Mouse (Mus musculus) mouse trophoblast stem cell (cell line): Measurements from ENCODE around the gene Coq8b.

Experiments
- in situ Hi-C, 2 experiments: fragments of 300-500 bp; cut with MseI, MboI; formaldehyde crosslinking; loops; 2 replicates in 1 of 2; 3 replicates in 1 of 2; pipeline ENCODE4 v1.15.1; 2025

Gene Coq8b

DNA sequence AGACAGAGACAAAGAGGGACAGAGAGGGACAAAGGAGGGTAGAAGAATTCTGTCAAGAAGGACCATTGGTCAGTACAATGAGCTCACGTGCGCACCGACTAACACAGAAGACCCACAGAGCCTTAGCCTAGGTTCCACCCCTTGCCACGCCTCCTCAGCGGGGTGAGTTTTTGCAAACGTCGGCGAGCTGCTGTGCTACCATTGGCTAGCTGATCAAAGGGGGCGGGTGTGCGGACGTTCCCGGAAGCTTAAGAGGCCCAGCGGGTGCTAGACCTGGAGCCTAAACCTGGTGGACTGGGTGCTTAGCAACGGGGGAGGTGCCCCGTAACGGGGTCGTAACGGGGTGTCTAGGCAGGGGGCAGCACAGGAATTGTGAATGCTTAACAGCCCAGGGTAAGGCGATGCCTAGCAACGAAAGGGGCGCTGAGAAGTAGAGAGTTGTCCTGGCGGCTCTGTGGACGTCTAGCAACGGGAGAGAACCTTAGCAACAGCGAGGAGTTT lies at the start of gene Coq8b:
TSS of gene Coq8b (plus strand) at position 243 of the 501 bp plus-strand sequence.
- in situ Hi-C loops = no loop called here

- in situ Hi-C loops = no loop called here
Observed at GRCm38 (mm10) chr7:27184964-27185363, 47.9 kb upstream of the Coq8b start.

DNA sequence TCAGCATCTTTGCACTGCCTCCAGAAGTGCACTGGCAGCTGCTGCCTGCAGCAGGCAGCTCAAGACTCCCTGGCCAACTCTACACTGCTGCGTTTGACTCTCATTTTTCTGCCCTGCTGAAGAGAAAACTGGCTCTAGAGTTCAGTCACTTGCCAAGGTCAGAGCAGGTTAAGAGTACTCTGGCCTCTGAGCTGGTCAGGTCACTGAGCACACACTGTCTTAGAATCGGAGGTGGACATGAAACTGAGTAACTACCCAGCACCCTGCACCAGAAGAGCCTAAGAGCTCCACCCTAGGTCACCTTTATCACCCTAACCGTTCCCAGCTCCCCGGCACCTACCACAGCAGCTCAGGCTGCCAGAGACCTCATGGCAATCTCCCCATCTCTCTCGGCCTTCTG lies 46.8 kb upstream of the Coq8b start:
- in situ Hi-C loops = no loop called here

DNA sequence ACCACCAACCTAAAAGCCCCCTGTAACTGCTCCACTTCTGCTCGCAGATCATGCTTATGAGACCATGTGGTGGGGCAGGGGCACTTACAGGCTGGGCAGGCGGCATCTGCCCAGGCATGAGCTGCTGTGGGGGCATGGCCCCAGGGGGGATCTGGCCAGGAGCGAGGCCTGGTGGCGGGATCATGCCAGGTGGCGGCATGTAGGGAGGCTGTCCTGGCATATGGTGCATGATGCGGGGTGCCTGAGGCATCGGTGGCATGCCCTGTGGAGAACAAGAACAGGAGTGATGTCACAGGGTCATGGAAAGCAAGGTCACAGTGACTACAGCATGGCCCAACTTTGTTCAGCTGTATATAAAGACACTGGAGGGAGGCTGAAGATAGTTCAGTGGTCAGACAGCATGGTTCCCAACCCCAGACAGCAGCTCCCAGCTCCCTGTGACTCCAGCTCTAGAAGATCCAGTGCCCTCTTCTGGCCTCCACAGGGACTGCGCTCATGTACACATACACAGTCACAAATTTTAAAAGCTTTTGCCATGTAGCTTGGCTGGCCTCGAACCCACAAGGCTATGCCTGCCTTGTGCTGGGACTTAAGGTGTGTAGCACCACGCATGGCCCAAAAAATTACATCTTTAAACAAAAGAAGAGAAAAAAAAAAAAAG lies 43.4 kb upstream of the Coq8b start:
- in situ Hi-C loops = no loop called here

GRCm38 (mm10) chr7:27192434-27192833 lies 40.4 kb upstream of the Coq8b start:
- in situ Hi-C loops = no loop called here

- in situ Hi-C loops = no loop called here
Observed at GRCm38 (mm10) chr7:27193731-27194130, 39.1 kb upstream of the Coq8b start.

GRCm38 (mm10) chr7:27195681-27196611 lies 36.9 kb upstream of the Coq8b start, which contains the start of the genes BC024978 and Snrpa:
BC024978 (plus strand) TSS chr7:27195781.
Snrpa (minus strand) TSS chr7:27196271.
- in situ Hi-C loops = no loop called here

- in situ Hi-C loops = no loop called here
Observed at GRCm38 (mm10) chr7:27197136-27197535, 35.7 kb upstream of the Coq8b start.

- in situ Hi-C loops = no loop called here
Observed at GRCm38 (mm10) chr7:27197634-27198033, 35.2 kb upstream of the Coq8b start.

- in situ Hi-C loops = no loop called here
Observed at GRCm38 (mm10) chr7:27198355-27198754, 34.5 kb upstream of the Coq8b start.

- in situ Hi-C loops = no loop called here
Observed at GRCm38 (mm10) chr7:27198779-27199178, 34.0 kb upstream of the Coq8b start.

DNA sequence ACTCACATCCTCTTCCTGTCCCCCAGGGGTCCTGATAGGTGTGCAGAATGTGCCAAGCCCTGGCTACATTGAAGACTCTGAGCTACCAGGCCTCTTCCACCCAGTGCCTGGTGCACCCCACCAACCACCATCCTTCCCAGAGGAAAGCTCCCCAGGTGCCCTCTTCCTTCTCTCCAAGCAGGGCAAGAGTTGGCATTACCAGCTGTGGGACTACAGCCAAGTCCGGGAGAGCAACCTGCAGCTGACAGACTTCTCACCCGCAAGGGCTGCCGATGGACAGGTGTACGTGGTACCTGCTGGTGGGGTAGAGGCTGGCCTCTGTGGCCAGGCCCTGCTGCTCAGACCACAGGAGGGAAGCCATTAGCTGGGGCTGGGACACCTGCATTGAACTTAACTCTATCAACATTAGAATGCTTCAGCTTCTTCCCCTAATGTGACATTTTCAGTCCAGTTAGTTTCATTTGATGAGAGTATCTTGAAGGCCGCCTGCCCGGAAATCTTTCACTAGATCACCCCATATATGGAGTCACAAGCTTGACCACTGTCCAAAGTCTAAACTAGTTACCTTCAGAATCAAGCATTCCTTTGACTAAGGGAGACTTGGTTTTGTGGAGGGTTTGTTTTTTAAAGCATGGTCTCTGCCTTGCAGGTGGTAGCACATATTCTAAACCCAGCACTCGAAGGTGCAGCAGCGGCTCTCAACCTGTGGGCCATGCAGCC lies 28.9 kb upstream of the Coq8b start:
- in situ Hi-C loops = no loop called here

DNA sequence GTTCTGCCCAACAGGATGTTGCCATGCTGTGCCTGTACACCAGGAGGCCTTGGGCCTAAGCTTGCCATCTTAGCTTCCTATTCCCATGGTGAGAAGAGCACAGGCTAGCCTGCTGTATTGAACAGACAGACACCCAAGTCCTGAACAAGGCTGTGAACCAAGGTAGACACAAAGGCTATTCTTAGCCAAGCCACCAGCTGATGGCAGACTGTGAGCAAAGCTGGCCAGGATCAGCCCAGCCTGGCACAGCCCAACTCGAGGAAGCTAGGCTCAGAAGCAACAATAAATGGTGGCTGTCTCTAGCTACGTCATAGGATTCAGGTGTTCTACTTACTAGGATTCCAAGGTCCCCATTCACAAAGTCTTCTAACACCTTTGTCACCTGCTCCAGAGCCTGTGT lies 20.2 kb upstream of the Coq8b start:
- in situ Hi-C loops = no loop called here

- in situ Hi-C loops = no loop called here
Observed at GRCm38 (mm10) chr7:27218586-27218985, 14.2 kb upstream of the Coq8b start.

DNA sequence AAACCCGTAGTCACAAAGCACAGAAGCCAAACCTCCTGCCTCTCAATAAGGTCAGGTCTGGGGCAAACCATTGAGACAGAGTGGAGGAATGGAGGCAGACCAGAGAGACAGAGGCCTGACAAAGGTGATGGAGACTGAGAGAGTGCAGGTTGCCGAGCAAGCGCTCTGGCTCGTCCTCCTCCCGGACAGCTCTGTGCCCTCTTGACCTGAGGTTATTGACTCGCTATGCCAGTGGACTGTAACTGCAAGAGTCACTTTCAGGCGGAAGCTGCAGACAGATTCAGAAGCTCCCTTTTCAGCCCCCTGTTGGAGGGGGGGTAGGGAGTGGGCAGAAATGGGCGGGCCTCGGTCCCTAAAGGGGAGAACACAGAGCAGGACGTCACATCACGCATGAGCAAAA lies 12.9 kb upstream of the Coq8b start:
- in situ Hi-C loops = no loop called here

DNA sequence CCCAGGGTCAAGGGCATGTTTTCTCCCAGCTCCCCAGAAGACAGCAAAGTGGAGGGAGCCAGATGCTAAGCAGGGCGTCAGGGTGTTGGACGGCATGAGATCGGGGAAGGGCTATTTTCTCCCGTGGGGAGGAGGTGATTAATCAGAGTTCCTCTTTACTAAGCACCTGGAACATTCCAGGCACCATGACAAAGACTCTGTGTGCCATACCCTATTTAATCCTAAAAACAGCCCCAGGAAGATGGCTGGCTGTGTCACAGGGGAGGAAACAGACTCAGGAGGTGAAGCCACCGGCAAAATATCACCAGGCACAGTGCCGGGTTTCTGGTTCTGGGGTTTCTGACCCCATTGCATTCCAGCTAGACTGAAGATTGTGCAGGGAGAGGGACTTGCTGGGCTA lies 10.9 kb upstream of the Coq8b start:
- in situ Hi-C loops = no loop called here

DNA sequence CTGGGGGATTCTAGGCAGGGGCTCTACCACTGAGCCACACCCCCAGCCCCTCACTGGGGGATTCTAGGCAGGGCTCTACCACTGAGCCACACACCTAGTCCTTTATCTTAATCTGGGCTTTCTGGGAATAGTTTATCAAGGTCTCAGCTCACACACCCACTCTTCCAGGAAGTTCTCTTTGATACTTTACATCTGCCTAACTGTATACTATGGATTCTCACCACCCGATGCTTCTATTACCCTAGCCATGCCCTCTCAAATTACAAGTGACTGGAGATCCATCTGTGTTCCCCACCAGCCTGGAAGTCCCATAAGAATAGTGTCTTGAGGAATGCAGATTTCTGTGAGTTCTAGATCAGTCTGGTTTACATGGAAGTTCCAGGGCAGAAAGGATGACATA lies 10.3 kb upstream of the Coq8b start:
- in situ Hi-C loops = no loop called here

DNA sequence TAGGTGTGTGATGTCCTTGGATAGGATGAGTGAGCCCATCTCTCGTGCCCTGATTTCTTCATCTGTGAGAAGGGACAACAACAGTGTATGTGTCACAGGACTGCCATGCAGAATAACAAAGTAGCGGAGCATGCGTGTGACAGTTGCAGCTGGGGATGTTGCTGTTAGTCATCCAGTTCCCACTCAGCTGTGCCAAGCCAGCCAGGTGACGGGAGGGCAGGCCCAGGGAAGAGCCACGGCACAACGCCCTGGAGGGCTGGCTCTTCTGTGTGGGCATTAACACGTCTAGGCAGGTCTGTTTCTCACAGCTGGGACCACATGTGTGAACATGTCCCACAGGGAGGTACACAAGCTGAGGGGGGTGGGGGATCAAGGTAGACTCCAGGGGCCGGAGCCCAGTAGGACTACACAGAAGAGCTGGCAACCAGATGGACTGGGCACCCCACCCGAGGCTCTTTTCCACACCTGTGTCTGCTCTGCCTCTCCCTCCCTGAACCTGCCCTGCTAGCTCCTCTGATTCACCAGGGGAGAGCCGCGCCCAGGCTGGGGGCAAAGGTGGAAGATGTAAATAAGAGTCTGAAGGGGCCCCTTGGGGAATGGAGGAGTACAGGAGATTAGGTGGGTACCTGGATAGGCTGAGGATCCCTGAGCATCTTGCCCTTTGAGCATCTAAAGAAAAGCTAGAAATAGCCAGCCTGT lies 7.8 kb upstream of the Coq8b start:
- in situ Hi-C loops = no loop called here

GRCm38 (mm10) chr7:27227276-27227675 lies 5.5 kb upstream of the Coq8b start:
- in situ Hi-C loops = no loop called here

- in situ Hi-C loops = no loop called here
Observed at GRCm38 (mm10) chr7:27227676-27228075, 5.1 kb upstream of the Coq8b start.

- in situ Hi-C loops = no loop called here
Observed at GRCm38 (mm10) chr7:27228281-27228821, 4.5 kb upstream of the Coq8b start, which contains the start of gene Itpkc. Itpkc (minus strand) TSS chr7:27228661.
